Mouse (Mus musculus): ENCODE measurements around the gene Sirpb1a. TPM values are rescaled to one million over a fixed set of nuclear protein-coding genes. Genes with fewer than 3 reads are reported as not detected.

Sirpb1a gene
- polyA plus RNA-seq, 1 experiment from 2014 or later, result not detected

GRCm38 (mm10) chr3:15329549-15329948 lies 96.8 kb downstream of the Sirpb1a start:
- no peak overlapping the region for H3K4me3 ChIP-seq
- no peak overlapping the region for H3K9ac ChIP-seq (replicated peaks)
- no peaks in the 10 kb centered on the region for H3K27me3 ChIP-seq
- H3K36me3 ChIP-seq, result no peaks in the 10 kb centered on the region
- no peaks in the 10 kb centered on the region for H3K4me1 ChIP-seq
- H3K9me3 ChIP-seq, result no peaks in the 10 kb centered on the region
- no peak overlapping the region for H3K4me2 ChIP-seq (replicated peaks)
- ATAC-seq (replicated peaks), result no peak
- no peak overlapping the region for H3K27ac ChIP-seq (replicated peaks)

Other genes starting within 250 kb of the Sirpb1a start
- gene Gm9733, start 94.2 kb downstream of the Sirpb1a start, polyA plus RNA-seq (2015; fragmentation: Nextera tagmentation; extraction: Ambion mirVana), result not detected in 2 replicates
- not detected in 2 replicates for gene Sirpb1b, start 148.5 kb upstream of the Sirpb1a start, polyA plus RNA-seq (2015; fragmentation: Nextera tagmentation; extraction: Ambion mirVana)

Data from forebrain, embryonic 15.5 days (tissue).